Mouse (Mus musculus) ES-E14 (cell line): ENCODE results near the gene Nudt3.

Experiments
- CHD2 ChIP-seq: IDR thresholded peaks from 2 replicates; pipeline ENCODE4 v1.6.1; 2014; ENCODE audit warnings: mild to moderate bottlenecking, low read depth, low read length, inconsistent platforms
- HCFC1 ChIP-seq: IDR thresholded peaks from 2 replicates; pipeline ENCODE4 v1.6.1; 2012; ENCODE audit warnings: low read length, inconsistent platforms, borderline replicate concordance; ENCODE audit not compliant: insufficient read depth
- MAFK ChIP-seq: IDR thresholded peaks from 2 replicates; pipeline ENCODE4 v1.6.1; 2014; ENCODE audit warnings: mild to moderate bottlenecking, low read depth, low read length, inconsistent platforms; ENCODE audit not compliant: insufficient read depth
- ZC3H11A ChIP-seq: IDR thresholded peaks from 2 replicates; pipeline ENCODE4 v1.6.1; 2012; ENCODE audit warnings: low read depth, mild to moderate bottlenecking, inconsistent platforms, low read length, borderline replicate concordance
- ZNF384 ChIP-seq: IDR thresholded peaks from 2 replicates; pipeline ENCODE4 v1.6.1; 2012; ENCODE audit warnings: low read depth, low read length, inconsistent platforms

DNA sequence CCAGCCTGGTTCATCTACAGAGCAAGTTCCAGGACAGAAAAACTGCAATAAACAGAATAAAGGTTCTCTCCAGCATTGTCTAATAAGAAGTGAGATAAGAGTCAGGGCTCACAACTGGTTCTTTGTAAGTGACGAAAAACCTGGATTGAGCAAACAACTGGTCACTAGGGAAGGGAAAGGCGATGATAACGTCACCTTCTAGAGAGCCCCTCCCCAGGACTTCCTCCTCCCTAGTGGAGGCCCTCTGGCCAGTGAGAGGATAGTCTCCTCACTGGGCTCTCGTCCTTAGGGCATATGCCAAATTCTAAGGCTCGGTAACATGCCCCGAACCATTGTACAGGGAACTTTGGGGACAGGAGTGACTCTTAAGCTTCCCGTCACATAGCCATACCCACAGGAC, 47.2 kb downstream of the Nudt3 start:
- TF ChIP-seq MAFK (no peak), ZC3H11A (no peak), HCFC1 (no peak), CHD2 (no peak), ZNF384 (no peak)
